Mouse (Mus musculus): ENCODE measurements around the gene Farp1. TPM values are rescaled to one million over a fixed set of nuclear protein-coding genes. Genes with fewer than 3 reads are reported as not detected.
A peak's percentile ranks its signal among the peaks of the same experiment; 100 is the strongest.

Gene Farp1
- total RNA-seq, 2 experiments from 2014 or later: 83.5 to 105 TPM

DNA sequence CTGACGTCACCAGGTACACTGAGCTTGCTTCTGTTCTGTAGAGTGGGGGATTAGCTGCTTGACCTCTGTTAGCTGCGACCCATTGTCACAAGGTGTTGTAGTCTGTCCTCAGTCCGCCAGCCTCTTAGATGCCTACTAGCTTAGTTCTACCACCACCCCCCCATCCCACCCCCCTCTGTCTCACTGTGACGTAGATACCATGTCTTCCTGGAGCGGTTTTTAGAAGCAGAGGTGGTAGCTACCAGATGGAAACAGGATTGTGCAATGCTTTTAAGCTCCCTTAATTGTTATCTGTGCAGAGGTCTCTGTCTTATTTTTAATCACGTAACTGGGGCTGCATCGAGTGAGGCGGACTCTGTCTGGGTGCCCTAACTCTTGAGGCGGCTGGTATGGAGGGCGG lies 219.9 kb downstream of the Farp1 start:
- DNase-seq (ENCODE audit: extremely low spot score in 1 of 2, low spot score in 1 of 2): no peak

DNA sequence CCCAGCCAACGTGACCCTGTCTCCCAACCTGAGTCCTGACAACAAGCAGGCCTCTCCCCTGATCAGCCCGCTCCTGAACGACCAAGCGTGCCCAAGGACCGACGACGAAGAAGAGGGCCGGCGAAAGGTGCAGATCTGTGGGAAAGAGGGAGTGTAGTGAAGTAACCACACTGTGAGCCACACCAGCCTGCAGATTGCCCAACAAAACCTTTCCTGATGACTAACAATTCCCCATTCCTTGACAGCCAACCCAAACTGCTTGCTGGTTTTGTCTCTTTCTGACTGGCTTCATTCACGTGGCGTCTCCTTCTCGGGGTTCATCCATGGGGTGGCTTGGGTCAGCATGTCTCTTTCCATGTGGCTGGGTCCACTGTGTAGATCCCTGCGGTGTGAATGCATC lies 220.5 kb downstream of the Farp1 start:
- DNase-seq (ENCODE audit: extremely low spot score in 1 of 2, low spot score in 1 of 2): no peak

DNA sequence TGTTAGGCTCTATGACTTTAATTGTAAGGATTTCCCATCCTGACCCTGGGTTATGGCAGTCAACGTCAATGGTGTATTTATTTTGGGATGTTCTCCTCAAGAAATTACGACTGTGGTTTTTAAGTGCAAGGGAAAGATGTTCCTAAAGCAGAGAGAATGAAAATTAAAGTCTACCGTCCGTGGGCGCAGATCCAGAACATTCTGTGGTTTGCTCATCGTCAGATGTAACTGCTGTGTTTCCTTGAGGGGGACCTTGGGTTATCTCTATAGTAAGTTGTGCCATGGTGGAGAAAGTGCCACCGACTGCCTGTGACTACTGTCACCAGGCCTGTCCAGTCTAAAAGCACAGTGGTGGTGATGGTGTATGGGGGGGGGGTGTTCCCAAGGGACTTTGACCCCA lies 221.9 kb downstream of the Farp1 start:
- no peak for DNase-seq (ENCODE audit: extremely low spot score in 1 of 2, low spot score in 1 of 2)

DNA sequence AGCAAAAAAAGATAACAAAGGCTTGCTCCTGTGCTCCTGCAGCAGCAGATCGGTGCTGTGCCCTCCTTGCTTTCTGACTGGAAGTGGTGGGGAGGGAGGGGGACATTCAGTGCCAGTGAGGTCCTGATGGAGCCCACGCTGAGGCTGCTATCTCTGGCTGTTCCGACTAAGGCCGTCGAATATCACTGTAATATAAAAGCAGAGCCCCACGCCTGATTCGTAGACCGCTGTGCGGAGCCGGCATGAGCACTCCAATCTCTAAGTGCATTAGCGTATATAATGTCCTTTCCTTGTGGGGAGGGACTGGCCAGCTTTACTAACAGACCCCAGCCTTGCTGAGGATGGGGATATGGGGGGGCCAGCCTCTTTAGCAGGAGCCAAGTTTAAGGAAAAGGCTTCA lies 224.3 kb downstream of the Farp1 start:
- DNase-seq (ENCODE audit: extremely low spot score in 1 of 2, low spot score in 1 of 2): no peak

DNA sequence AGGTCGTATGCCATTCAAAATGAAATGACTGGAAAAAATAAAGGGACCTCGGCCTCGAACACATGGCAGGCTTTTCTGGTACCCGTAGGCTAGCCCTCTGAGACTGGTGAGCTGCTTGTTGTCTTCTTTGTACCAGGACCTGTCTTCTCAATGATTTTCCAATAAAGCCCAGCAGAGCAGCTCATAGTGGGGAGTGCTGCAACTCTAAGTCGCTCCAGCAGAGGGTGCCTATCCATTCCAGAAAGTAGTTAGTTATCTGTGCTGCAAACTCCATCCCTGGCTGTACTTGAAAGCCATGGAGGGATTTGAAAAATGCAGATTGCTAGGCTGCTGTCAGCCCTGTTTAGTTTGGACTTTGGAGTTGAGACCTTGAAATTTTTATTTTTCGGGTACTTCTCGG lies 224.8 kb downstream of the Farp1 start:
- peak in 1 of 2 experiments; percentile 61 for DNase-seq (ENCODE audit: extremely low spot score in 1 of 2, low spot score in 1 of 2)

DNA sequence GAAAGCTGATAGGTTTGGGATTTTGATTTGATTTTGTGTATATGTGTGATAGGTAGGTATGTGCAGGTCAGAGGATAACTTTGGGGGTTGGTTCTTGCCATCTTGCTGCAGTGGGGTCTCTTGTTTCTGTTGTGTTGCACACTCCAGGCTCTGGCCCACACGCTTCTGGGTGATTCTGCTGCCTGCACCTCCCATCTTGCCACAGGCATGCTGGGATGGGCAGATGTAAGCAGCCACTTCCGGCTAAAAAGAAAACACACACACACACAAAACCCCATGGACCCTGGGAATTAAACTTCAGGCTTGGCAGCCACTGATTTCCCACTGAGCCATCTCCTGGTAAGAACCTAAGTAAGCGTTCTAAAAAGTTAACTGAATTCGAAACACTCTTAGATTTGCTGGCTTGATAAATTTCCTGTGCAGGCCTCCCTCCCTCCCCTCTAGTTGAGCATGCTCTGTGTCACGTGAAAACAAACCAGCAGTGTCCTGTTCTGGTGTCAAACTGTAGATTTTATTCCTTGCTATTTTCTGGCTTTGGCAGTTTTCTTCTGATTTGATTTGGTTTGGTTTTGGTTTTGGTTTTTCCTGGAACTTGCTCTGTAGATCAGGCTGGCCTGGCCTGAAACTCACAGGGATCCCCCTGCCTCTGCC lies 226.4 kb downstream of the Farp1 start:
- DNase-seq (ENCODE audit: extremely low spot score in 1 of 2, low spot score in 1 of 2): no peak

DNA sequence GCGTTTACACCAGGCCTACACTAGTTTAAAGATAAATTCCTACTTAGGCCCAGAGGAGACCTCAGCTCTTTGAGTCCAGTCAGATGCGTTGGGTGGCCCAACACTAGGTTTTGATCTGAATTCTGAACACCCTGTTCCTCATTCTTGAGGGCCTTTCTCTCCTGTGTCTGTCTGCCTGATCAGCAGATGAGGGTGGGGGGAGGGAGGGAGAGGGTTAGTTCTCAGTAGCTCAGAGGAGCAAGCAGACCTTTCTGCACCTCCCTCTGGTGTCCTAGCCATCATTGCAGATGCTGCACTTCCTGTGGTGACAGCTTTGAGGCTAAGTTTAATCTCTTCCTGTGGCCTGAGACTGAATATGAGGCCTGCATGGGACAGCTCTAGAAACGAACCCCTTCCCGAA lies 227.6 kb downstream of the Farp1 start:
- DNase-seq (ENCODE audit: extremely low spot score in 1 of 2, low spot score in 1 of 2): no peak

DNA sequence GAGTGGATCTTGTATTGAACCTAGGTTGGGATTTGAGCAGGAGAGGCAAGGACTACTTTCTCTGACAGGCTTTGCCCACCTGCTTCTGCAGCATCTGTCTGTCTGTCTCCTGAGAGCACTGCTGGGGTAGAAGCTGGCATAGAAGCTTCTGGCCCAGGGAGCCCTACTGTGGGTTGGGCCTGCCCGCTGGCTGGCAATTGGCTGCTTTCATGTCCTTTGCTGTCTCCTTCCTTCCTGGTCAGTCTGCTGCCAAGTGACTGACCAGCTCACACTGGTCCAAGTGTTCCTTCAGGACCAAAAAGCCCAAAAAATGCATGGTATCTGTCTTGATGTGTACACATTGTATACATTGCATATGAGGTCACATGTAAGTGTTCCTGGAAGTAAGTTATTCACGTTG lies 228.9 kb downstream of the Farp1 start:
- no peak for DNase-seq (ENCODE audit: extremely low spot score in 1 of 2, low spot score in 1 of 2)

DNA sequence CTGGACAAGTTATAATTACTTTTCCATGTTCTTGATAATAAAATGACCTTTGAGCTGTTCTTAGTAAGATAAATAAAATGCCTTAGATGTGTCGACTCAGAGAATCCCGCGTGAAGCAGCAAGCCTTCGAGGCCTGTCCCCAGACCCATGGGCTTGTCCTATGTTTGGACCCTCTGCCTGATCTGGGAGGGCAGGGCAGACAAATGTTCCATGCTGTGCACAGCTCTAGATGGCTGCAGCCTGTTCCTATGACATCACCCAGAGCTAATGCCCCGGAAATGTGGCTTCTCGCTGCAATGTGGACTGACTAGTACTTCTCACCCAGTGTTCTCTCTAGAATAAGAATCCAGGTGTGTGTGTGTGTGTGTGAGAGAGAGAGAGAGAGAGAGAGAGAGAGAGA lies 229.5 kb downstream of the Farp1 start:
- DNase-seq (ENCODE audit: extremely low spot score in 1 of 2, low spot score in 1 of 2): no peak

DNA sequence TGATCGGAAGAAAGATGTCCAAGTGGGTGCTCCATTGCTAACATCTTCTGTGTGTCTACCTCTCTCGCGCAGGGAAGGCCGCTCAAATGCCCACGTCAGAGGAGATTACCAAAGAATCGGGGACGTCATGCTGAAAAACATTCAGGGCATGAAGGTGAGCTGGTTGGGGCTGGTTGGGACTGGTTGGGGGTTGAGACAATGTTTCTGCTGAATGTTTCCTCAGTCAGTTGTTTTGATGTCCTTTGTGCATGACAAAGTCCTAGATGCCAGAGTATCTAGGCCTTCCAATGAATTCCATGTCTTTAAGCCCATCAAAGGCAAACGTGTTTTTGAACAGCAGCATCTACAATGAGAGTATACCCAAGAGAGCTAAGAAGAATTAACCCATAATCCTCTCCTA lies 232.8 kb downstream of the Farp1 start:
- DNase-seq (ENCODE audit: extremely low spot score in 1 of 2, low spot score in 1 of 2): no peak

DNA sequence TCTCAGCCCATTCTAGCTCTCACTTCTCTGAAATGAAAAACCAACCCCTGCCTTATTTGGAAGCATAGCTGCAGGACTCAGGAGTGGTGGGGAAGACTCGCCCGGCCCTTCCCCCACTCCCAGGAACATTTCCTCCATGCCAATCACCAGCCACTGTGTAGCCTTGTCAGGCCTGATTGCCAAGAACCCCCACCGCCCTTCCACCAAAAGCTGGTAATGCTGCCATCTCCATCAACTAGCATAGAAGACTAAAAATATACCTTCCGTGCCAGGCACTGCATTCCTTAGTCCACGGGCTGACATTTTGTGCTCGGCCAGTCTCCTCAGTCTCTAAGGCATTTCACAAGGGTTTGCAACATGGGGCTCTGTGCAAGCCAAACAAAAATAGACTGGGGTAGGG lies 235.5 kb downstream of the Farp1 start:
- DNase-seq (ENCODE audit: extremely low spot score in 1 of 2, low spot score in 1 of 2): no peak

DNA sequence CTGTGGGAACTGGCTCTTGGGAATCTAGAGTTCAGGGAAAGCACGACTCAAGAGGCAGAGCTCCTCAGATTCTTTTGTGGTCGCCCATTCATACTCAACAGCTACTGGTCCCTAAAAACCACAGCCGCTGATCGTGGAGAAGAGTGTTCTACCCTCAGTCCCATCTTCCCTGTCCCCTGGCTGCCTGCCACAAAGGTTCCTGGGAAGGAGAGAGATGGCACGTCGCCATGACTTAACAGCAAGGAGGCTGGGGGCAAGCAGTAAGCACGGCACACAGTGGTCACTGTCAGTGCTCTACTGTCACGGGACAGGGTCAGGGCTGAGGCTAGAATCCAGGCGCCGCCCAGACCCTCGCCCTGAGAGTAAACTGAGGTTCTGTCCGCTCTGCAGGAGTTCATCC lies 240.0 kb downstream of the Farp1 start:
- no peak for DNase-seq (ENCODE audit: extremely low spot score in 1 of 2, low spot score in 1 of 2)

DNA sequence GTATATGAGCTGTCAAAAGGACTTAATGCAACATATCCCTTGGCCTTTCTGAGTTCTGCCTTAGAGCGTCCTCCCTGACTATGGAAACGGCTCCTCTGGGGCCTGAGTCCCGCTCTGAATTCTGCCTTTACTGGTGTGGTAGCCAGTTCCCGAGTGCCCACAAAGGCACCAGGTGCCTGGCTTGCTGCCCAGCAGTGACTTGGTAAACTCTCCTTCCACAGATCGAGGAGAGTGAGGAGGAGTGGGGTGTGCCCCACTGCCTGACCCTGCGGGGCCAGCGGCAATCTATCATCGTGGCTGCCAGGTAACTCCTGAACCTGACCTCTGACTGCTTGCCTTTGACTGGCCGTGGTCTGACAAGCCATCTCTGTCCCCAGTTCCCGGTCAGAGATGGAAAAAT lies 241.0 kb downstream of the Farp1 start:
- DNase-seq (ENCODE audit: extremely low spot score in 1 of 2, low spot score in 1 of 2): no peak

DNA sequence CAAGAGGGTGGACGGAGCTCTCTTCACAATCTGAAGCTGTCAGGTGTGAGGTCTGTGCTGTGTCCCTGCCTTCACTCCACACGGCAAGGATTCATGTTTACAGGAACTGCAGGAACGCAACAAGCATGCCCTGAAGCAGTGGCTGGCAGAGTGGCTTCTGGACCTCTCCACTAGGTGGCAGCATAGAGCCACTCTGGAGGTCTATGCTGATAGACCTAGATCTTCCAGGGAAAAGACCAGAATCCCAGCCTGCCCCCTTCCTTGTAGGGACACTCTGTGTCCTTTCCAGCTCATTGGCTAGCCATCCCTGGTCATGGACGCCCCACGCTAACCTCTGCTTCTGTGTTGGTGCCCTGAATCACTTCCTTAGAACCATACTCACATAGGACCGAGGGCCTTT lies 244.1 kb downstream of the Farp1 start:
- DNase-seq (ENCODE audit: extremely low spot score in 1 of 2, low spot score in 1 of 2): peak; percentile 80 to 91

DNA sequence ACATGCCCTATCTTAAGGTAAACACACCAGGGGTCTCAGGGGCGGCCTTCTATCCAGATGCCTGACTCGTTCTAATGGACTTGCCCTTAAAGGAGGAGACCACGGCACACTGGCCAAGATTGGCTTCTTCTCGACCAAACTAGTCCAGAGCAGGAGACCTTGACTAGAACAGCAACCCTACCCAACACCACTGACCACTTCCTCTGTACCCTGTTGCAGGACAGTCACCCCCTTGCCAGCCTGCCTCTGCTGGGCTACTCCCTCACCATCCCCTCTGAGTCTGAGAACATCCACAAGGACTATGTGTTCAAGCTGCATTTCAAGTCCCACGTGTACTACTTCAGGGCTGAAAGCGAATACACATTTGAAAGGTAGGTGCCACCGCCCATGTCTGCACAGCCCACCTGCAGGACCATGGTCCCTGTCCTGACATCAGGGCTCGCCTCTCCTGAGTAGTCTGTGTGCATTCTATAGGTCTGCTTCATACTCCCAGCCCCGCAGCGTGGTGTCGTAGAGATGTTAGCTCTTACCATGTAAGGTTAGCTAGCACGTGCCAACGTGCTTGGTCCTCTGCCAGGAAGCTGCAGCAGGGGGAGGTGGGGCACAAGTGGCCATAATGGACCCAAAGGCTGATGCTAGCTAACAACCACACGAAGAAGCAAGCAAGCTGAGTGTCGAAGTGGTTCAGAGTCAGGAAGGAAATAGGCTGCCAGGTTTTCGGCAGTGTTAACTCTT lies 245.8 kb downstream of the Farp1 start:
- DNase-seq (ENCODE audit: extremely low spot score in 1 of 2, low spot score in 1 of 2): no peak

DNA sequence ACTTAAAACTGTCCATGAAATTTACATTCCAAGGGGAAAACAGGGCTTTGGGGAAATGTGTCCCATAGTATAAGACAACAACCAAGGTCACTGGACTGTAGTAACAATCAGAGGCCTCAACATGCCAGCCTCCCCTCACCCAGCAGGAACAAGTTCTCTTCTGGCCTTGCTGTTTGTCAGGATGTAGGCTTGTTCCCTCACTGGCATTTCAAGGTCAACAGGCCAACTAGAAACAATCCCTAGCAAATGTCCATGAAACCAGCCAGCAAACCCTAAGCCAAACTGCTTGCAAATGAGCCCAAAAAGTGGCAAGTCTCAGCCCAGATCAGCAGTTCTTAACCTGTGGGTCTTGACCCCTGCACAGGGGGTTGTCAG lies 246.3 kb downstream of the Farp1 start:
- DNase-seq (ENCODE audit: extremely low spot score in 1 of 2, low spot score in 1 of 2): no peak

DNA sequence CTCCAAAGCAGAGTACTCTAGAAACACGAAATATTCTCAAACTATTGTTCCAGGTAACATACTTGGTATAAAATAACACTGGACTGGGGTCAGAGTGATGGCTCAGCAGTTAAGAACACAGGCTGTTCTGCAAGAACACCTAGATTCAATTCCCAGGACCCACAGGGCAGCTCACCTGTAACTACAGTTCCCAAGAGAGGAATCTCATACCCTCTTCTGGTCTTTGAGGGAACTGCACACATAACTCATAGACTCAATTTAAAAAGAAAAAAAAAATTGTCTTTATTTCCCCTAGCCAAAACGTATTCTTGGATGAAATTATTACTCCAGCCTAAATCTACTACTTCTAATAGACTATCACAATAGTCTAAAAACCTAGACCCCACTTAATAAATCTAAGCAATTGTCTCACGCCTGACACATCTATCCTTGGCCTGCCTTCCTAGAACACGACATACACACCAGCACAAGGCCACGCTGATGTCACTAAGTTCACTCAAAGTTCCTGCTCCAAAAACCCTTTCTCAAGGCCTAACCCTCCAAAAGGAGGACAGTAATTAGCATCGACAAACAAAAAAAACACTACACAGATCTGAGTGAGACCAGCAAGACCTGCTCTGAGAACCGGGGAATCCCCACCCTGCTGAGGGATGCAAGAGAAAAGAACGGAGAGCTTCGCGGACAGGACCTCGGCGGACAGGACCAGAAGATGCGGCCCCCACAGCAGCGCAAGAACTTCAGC lies 250.6 kb downstream of the Farp1 start:
- DNase-seq (ENCODE audit: extremely low spot score in 1 of 2, low spot score in 1 of 2): no peak

DNA sequence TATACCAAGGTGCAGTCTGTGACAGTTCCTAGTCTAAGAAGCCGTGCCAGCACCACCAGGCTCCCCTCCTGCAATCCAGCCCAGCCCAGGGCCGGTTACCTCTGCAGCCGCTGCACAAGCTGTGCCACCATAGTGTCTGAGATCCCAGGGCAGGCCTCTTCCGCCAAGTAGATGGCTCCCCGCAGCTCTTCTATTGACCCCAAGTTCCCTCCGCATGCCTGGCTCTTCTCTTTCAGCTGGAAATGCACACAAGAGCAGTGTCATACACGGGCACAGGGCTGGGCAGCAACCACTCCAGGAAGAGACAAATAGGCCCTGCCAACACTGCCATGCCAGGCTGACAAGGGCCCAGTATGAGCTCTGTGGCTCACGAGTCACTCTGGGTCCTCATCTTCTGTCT lies 256.9 kb downstream of the Farp1 start:
- no peak for DNase-seq (ENCODE audit: extremely low spot score in 1 of 2, low spot score in 1 of 2)

DNA sequence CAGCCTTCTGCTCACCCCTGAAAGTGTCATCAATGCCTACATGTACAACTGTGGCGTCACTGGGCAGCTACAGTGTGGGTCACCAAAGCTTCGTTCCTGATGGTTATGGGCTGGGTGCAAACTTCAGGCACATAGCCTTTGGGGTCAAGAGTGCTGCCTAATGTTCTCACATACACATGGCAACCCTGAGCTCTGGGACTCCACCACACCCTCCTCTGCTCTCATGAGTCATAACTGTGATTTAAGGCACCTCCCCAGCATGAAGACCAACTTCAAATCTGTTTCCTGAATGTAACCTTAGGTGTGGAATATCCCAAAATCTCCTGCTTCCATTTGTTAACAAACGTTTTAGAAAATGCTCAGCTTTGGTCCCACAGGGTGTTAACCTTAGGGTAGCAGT lies 257.4 kb downstream of the Farp1 start:
- DNase-seq (ENCODE audit: extremely low spot score in 1 of 2, low spot score in 1 of 2): no peak

DNA sequence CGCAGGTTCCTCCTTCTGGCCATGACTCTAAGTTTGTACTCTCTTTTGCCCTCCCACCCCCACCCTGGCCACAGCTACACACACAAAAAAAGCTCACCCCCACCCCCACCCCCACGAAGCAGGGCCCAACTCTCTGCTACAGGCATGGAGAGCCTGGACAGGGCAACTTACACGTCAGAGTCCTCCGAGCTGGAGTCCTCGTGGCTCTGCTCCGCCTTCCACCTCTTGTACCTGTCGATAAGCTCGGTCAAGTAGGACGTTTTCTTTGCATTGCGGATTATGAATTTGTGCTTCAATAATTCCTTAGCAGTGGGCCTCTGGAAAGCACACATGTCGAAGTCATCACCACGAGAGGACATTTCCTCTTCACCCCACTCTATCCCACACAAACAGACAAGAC lies 259.5 kb downstream of the Farp1 start:
- no peak for DNase-seq (ENCODE audit: extremely low spot score in 1 of 2, low spot score in 1 of 2)

DNA sequence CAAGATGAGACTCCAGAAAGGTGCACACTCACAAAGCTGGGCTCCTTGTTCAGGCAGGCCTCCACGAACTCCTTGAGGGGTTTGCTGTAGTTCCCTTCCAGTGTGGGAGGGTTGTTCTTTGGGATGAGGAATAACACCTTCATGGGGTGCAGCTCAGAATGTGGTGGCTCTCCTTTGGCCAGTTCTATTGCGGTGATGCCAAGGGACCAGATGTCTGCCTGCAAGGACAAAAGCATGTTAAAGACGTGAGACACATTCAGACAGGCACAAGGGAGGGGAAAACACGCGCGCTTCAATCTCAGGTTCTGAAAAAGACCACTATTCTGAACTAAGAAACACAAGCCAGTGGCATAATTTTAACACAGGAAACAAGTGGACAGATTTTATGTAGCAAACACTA lies 262.1 kb downstream of the Farp1 start:
- no peak for DNase-seq (ENCODE audit: extremely low spot score in 1 of 2, low spot score in 1 of 2)

DNA sequence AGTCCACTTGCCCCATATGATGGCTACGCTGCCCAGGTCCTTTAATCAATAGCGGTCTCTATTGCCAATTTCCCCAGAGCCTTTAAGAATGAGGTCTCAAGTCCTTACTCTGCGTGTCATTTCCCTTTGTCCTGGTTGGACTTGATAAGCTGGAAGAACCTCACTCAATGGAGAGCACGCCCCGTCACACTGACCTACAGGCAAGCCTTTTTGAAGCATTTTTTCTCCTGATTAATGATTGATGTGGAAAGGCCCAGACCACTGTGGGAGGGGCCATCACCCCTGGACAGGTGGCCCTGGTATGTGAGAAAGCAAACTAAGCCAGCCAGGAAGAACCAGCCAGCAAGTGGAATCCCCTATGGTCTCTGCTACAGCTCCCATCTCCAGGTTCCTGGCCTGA lies 263.5 kb downstream of the Farp1 start:
- no peak for DNase-seq (ENCODE audit: extremely low spot score in 1 of 2, low spot score in 1 of 2)
